In the genomic region with DNA sequence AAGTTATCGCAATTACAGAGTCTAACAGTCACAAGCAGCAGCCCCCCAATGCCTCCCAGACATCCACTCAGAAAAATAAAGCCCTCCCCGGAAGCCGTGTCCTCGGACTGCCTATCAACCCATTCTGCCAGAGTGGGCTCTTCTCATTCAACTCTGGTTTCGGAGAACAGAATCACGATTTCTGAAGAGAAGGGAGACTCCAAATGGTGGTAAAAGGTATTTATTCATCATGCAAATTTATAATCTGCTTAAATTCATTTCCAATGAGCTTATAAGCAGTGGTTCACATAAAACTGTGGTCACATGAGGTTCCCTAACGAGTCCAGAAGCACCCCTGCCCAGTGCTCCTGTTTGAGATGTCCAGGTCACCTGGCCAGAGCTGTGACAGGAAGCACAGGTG, we compare ENCODE assay signal across 18 mouse cellular contexts. TPM values are rescaled to one million over a fixed set of nuclear protein-coding genes. Genes with fewer than 3 reads are reported as not detected.
DNase-seq lines count a peak whose midpoint lies in the region; ATAC-seq and TF ChIP-seq lines count a peak whose summit lies in the region.
"Had no signal": no experiment of that assay in that cellular context is flagged by ENCODE, and none has a peak within 500 bp of the region (broad histone marks: within the 10 kb centered on the region; RNA-seq: fewer than 3 reads in every experiment).

No protein-coding gene starts in this region.

- peak overlapping the region; percentile 23; the same call in 1 of the 2 replicates for H3K9ac ChIP-seq in hindbrain, embryonic 16.5 days (ENCODE audit: low read depth, low read length)
- no peak overlapping the region for H3K9ac ChIP-seq in hindbrain, embryonic 11.5 days (ENCODE audit: low read depth, low read length)
- H3K9ac ChIP-seq in lung, postnatal 0 days (replicated peaks; ENCODE audit: low read depth), result no peak overlapping the region
- H3K9ac ChIP-seq in neural tube, embryonic 15.5 days (replicated peaks), result no peak overlapping the region
- H3K9ac ChIP-seq: limb, embryonic 12.5 days; liver, embryonic 14.5 days had no signal

- no peak for TF ChIP-seq POLR2A in cortical plate, adult 2 months (IDR thresholded peaks at IDR 0.05; ENCODE audit: extremely low read depth, insufficient read depth, low read length)

- H3K4me2 ChIP-seq in hindbrain, embryonic 16.5 days (ENCODE audit: low read length), result peak overlapping the region; percentile 27
- H3K4me2 ChIP-seq in hindbrain, embryonic 11.5 days (replicated peaks; ENCODE audit: low read depth, low read length), result no peak overlapping the region
- H3K4me2 ChIP-seq in lung, postnatal 0 days (replicated peaks; ENCODE audit: low read depth, low read length), result peak overlapping the region; percentile 28; the same call in 1 of the 2 replicates
- H3K4me2 ChIP-seq in neural tube, embryonic 15.5 days, result peak overlapping the region; percentile 22; the same call in 1 of the 2 replicates
- H3K4me2 ChIP-seq: limb, embryonic 12.5 days had no signal

- H3K9me3 ChIP-seq in hindbrain, embryonic 16.5 days (ENCODE audit: control insufficient read depth, low read length), result no peaks in the 10 kb centered on the region
- no peaks in the 10 kb centered on the region for H3K9me3 ChIP-seq in hindbrain, embryonic 11.5 days (ENCODE audit: control insufficient read depth, low read length)
- H3K9me3 ChIP-seq in lung, postnatal 0 days (ENCODE audit: low read length), result no peaks in the 10 kb centered on the region
- H3K9me3 ChIP-seq in neural tube, embryonic 15.5 days (replicated peaks), result no peaks in the 10 kb centered on the region
- H3K9me3 ChIP-seq: G1E had no signal

- H3K36me3 ChIP-seq in hindbrain, embryonic 16.5 days (ENCODE audit: control insufficient read depth, insufficient read depth, low read length), result no peaks in the 10 kb centered on the region
- H3K36me3 ChIP-seq in hindbrain, embryonic 11.5 days (ENCODE audit: control insufficient read depth, insufficient read depth, low read length), result peaks cover 7% of the 10 kb centered on the region
- no peaks in the 10 kb centered on the region for H3K36me3 ChIP-seq in lung, postnatal 0 days (ENCODE audit: insufficient read depth, low read length)
- no peaks in the 10 kb centered on the region for H3K36me3 ChIP-seq in neural tube, embryonic 15.5 days

- H3K27me3 ChIP-seq in hindbrain, embryonic 16.5 days (replicated peaks; ENCODE audit: control insufficient read depth, insufficient read depth, low read length), result no peaks in the 10 kb centered on the region
- no peaks in the 10 kb centered on the region for H3K27me3 ChIP-seq in hindbrain, embryonic 11.5 days (ENCODE audit: control insufficient read depth, insufficient read depth, low read length)
- no peaks in the 10 kb centered on the region for H3K27me3 ChIP-seq in lung, postnatal 0 days (replicated peaks; ENCODE audit: insufficient read depth, low read length)
- no peaks in the 10 kb centered on the region for H3K27me3 ChIP-seq in neural tube, embryonic 15.5 days (replicated peaks)
- H3K27me3 ChIP-seq: limb, embryonic 12.5 days had no signal

- H3K4me3 ChIP-seq in hindbrain, embryonic 16.5 days (ENCODE audit: low read length), result no peak overlapping the region
- no peak overlapping the region for H3K4me3 ChIP-seq in hindbrain, embryonic 11.5 days (ENCODE audit: low read depth, low read length)
- H3K4me3 ChIP-seq in lung, postnatal 0 days (ENCODE audit: low read depth, low read length), result no peak overlapping the region; the same call in 1 of the 2 replicates
- H3K4me3 ChIP-seq in cortical plate, adult 2 months (ENCODE audit: insufficient read depth, low read length), result peak overlapping the region; percentile 13; the same call in 1 of the 2 replicates
- H3K4me3 ChIP-seq in neural tube, embryonic 15.5 days (replicated peaks), result no peak overlapping the region
- H3K4me3 ChIP-seq: limb, embryonic 12.5 days; myocyte had no signal

- TF ChIP-seq EP300 in lung, postnatal 0 days (IDR thresholded peaks at IDR 0.05), result no peak

- no peak for DNase-seq in hindbrain, embryonic 11.5 days (ENCODE audit: low spot score)
- DNase-seq in lung, postnatal 0 days (ENCODE audit: low spot score), result peak; percentile 31
- no peak for DNase-seq in lung, postnatal 4 days
- DNase-seq in adrenal gland, adult (ENCODE audit: inconsistent age in 2 of 2, low spot score in 1 of 2), result no peak
- no peak for DNase-seq in urinary bladder, postnatal 10 days (ENCODE audit: low spot score)
- DNase-seq: cerebellum, adult 9-10 months; gastrocnemius, postnatal 10 days; heart, postnatal 14 days; kidney, adult 18-20 months had no signal

- no peak overlapping the region for H3K27ac ChIP-seq in hindbrain, embryonic 16.5 days (ENCODE audit: low read depth, low read length)
- no peak overlapping the region for H3K27ac ChIP-seq in hindbrain, embryonic 11.5 days (ENCODE audit: low read depth, low read length)
- H3K27ac ChIP-seq in lung, postnatal 0 days (ENCODE audit: low read length), result no peak overlapping the region
- no peak overlapping the region for H3K27ac ChIP-seq in cortical plate, adult 2 months (ENCODE audit: insufficient read depth, low read length)
- H3K27ac ChIP-seq in neural tube, embryonic 15.5 days (replicated peaks), result no peak overlapping the region
- H3K27ac ChIP-seq: limb, embryonic 12.5 days; liver, embryonic 14.5 days had no signal

- ATAC-seq in hindbrain, embryonic 16.5 days, result no peak
- ATAC-seq in hindbrain, embryonic 11.5 days (ENCODE audit: low FRiP score), result no peak
- no peak for ATAC-seq in lung, postnatal 0 days
- ATAC-seq in neural tube, embryonic 15.5 days (ENCODE audit: low FRiP score), result no peak

- 64% methylated on average over 7 of the region's 7 CpGs for WGBS in hindbrain, embryonic 16.5 days
- 81% methylated on average over 7 of the region's 7 CpGs for WGBS in hindbrain, embryonic 11.5 days
- 66% methylated on average over 7 of the region's 7 CpGs for WGBS in lung, postnatal 0 days
- WGBS in neural tube, embryonic 15.5 days, result 72% methylated on average over 7 of the region's 7 CpGs

- H3K4me1 ChIP-seq in hindbrain, embryonic 16.5 days (ENCODE audit: control insufficient read depth, insufficient read depth, low read depth, low read length), result no peaks in the 10 kb centered on the region
- no peaks in the 10 kb centered on the region for H3K4me1 ChIP-seq in hindbrain, embryonic 11.5 days (replicated peaks; ENCODE audit: control insufficient read depth, insufficient read depth, low read length)
- H3K4me1 ChIP-seq in lung, postnatal 0 days (ENCODE audit: insufficient read depth, low read depth, low read length), result no peaks in the 10 kb centered on the region
- no peaks in the 10 kb centered on the region for H3K4me1 ChIP-seq in cortical plate, adult 2 months (ENCODE audit: control insufficient read depth, insufficient read depth, low read length)
- H3K4me1 ChIP-seq in neural tube, embryonic 15.5 days, result no peaks in the 10 kb centered on the region
- H3K4me1 ChIP-seq: limb, embryonic 12.5 days had no signal

- peak; percentile 20 for TF ChIP-seq CTCF in lung, postnatal 0 days (IDR thresholded peaks at IDR 0.05)
- TF ChIP-seq CTCF in cortical plate, adult 2 months (IDR thresholded peaks at IDR 0.05; ENCODE audit: extremely low read depth, insufficient read depth, low read length), result no peak

RNA-seq across cellular contexts. Expression of gene B4galnt2, which starts 42.7 kb away (rescaled TPM):
- 0.09 TPM in 1 of 2 replicates, not detected in the other for polyA plus RNA-seq in hindbrain, embryonic 16.5 days (2015; fragmentation: Nextera tagmentation; extraction: Ambion mirVana)
- polyA plus RNA-seq in hindbrain, embryonic 11.5 days (2014; fragmentation: Nextera tagmentation; extraction: Ambion mirVana), result 0.11 TPM in 1 of 2 replicates, not detected in the other
- polyA plus RNA-seq in lung, postnatal 0 days (2015; fragmentation: Nextera tagmentation; extraction: Ambion mirVana), result not detected in 2 replicates
- not detected in 2 replicates for polyA plus RNA-seq in cortical plate, adult 2 months (2012; rRNA removed)
- polyA plus RNA-seq in neural tube, embryonic 15.5 days (2015; fragmentation: Nextera tagmentation; extraction: Ambion mirVana), result 5.1 TPM in 1 of 2 replicates, not detected in the other
- polyA plus RNA-seq: C2C12; G1E; limb, embryonic 12.5 days had no signal

RNA-seq across cellular contexts. Expression of gene Igf2bp1, which starts 48.3 kb away (rescaled TPM):
- 6.1 and 11.3 TPM in 2 replicates for polyA plus RNA-seq in hindbrain, embryonic 16.5 days (2015; fragmentation: Nextera tagmentation; extraction: Ambion mirVana)
- 80.6 and 83.9 TPM in 2 replicates for polyA plus RNA-seq in hindbrain, embryonic 11.5 days (2014; fragmentation: Nextera tagmentation; extraction: Ambion mirVana)
- 4.3 and 6.1 TPM in 2 replicates for polyA plus RNA-seq in lung, postnatal 0 days (2015; fragmentation: Nextera tagmentation; extraction: Ambion mirVana)
- polyA plus RNA-seq in cortical plate, adult 2 months (2012; rRNA removed), result 0.02 and 0.15 TPM in 2 replicates
- polyA plus RNA-seq in neural tube, embryonic 15.5 days (2015; fragmentation: Nextera tagmentation; extraction: Ambion mirVana), result 6.7 and 12.0 TPM in 2 replicates
- polyA plus RNA-seq: large intestine, adult 2 months had no signal
